Mouse (Mus musculus) liver, adult 2 months (tissue): ENCODE data around the gene Ppme1. TPM values are rescaled to one million over a fixed set of nuclear protein-coding genes. Genes with fewer than 3 reads are reported as not detected.

Experiments used
- DNase-seq: peaks from one replicate; pipeline ENCODE4 v3.0.0-alpha.2; 2011; ENCODE audit warnings: low read depth, low spot score; ENCODE audit errors: extremely low read depth
- H3K27ac ChIP-seq: fragments of 200-500 bp; replicated peaks from 2 replicates; pipeline ENCODE4 v1.5.1; 2012; ENCODE audit warnings: low read depth, mild to moderate bottlenecking, control low read depth, inconsistent platforms, low read length; ENCODE audit not compliant: insufficient read depth
- H3K27me3 ChIP-seq: fragments of 200-500 bp; 2 replicates; pipeline ENCODE4 v1.6.1; 2012; ENCODE audit warnings: mild to moderate bottlenecking, moderate library complexity, low read length, inconsistent platforms; ENCODE audit not compliant: control insufficient read depth, insufficient read depth
- H3K36me3 ChIP-seq: fragments of 200-500 bp; 2 replicates; pipeline ENCODE4 v1.6.1; 2012; ENCODE audit warnings: low read length, inconsistent platforms; ENCODE audit not compliant: control insufficient read depth, insufficient read depth
- H3K4me1 ChIP-seq: fragments of 200-500 bp; 2 replicates; pipeline ENCODE4 v1.6.1; 2011; ENCODE audit warnings: low read length; ENCODE audit not compliant: control insufficient read depth, insufficient read depth
- H3K4me3 ChIP-seq: fragments of 200-500 bp; 2 replicates; pipeline ENCODE4 v1.5.1; 2011; ENCODE audit warnings: low read depth, mild to moderate bottlenecking, control low read depth, low read length, moderate library complexity; ENCODE audit not compliant: insufficient read depth
- H3K79me2 ChIP-seq: fragments of 200-500 bp; 2 replicates; pipeline ENCODE4 v1.6.1; 2012; ENCODE audit warnings: inconsistent platforms, mild to moderate bottlenecking, low read length, moderate library complexity; ENCODE audit not compliant: control insufficient read depth, insufficient read depth
- H3K9ac ChIP-seq: fragments of 200-500 bp; 2 replicates; pipeline ENCODE4 v1.6.1; 2012; ENCODE audit warnings: low read depth, mild to moderate bottlenecking, control low read depth, inconsistent platforms, low read length
- CTCF ChIP-seq: fragments of 200-500 bp; IDR thresholded peaks from 2 replicates; pipeline ENCODE4 v1.5.1; 2011; ENCODE audit warnings: low read depth, low read length, control low read depth
- POLR2A ChIP-seq: fragments of 200-500 bp; IDR thresholded peaks from 2 replicates; pipeline ENCODE4 v1.6.1; 2011; ENCODE audit warnings: low read length, control low read depth; ENCODE audit not compliant: insufficient read depth; ENCODE audit errors: extremely low read depth
- WGBS: fragments of 180-500 bp; shearing (Covaris S2); methylation state at CpG from one replicate; pipeline ENCODE4 v1.1.7; 2018; 5-methylcytosine and 5-hydroxymethylcytosine counted together
- polyA plus RNA-seq: library from polyadenylated mRNA; depleted of rRNA; stranded (reverse); fragments of >200 nt; gene quantifications from 2 replicates; pipeline ENCODE4 v1.2.3, GENCODE M21; 2012
- total RNA-seq: library from RNA; depleted of rRNA; stranded (reverse); fragments of >200 nt; gene quantifications from 2 replicates; pipeline ENCODE4 v1.2.3, GENCODE M21; 2014

Gene Ppme1
- total and polyA plus RNA-seq, 2 experiments, result 9.8 to 59.1 TPM

DNA sequence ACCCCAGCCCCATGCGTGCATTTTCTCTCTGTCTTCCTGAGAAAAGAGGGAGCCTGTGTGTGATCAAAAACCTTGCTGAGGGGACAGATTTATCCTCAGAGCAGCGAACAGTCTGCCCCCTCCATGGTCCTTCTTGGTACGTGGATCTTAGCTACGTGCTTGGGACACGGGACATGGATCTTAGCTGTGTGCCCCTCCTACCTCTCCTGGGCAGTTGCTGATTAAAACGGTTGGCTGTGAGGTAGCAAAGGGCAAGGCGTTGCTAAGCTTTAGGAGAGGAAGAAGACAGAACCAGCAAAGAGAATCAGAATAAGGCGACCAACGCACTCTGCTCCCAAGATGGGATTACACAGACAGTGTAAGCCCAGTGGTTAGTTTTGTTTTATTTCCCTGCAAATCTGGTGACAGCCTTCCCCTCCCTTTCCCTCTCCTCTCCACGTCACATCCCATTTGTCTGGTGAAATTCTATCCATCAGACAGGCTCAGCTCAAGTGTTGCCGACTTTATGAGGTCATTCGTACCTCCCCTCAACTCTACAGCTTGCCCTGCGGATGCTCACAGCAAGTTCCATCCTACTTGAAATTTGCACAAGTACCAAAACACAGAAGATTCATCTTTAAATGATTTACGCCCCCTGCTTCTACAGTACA, 73.1 kb downstream of the Ppme1 start:
- TF ChIP-seq POLR2A (no peak), CTCF (no peak)

DNA sequence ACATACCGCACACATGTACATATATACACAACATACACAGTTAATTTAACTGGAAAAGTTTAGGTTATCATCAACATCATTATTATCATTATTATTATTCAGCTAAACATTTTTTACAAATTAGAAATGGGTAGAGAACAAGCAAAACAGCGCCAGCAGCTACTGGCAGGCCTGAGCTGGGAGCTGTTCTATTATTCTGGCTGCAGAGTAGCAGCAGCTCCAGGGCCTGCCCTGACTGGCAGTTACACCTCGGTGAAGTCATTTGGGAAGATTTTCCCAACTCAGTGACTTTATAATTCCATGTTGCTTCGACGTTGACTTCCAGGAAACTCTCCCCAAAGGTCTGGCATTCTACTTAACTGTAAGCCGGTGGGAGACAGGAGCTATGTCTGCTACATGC, 75.4 kb downstream of the Ppme1 start:
- no peak for TF ChIP-seq POLR2A
- no peak for DNase-seq
- no peaks in the 10 kb centered on the region for H3K36me3 ChIP-seq
- H3K4me3 ChIP-seq, result no peak overlapping the region
- 78% methylated on average over 6 of the region's 6 CpGs for WGBS
- no peaks in the 10 kb centered on the region for H3K4me1 ChIP-seq
- no peak overlapping the region for H3K9ac ChIP-seq
- no peaks in the 10 kb centered on the region for H3K27me3 ChIP-seq
- H3K79me2 ChIP-seq, result no peaks in the 10 kb centered on the region
- H3K27ac ChIP-seq, result no peak overlapping the region

More for the DNA sequence above, 73.1 kb downstream of the Ppme1 start:
- Histone ChIP-seq H3K4me3 (no peak overlapping the region), H3K27ac (no peak overlapping the region), H3K79me2 (no peaks in the 10 kb centered on the region), H3K36me3 (no peaks in the 10 kb centered on the region), H3K27me3 (no peaks in the 10 kb centered on the region), H3K4me1 (no peaks in the 10 kb centered on the region), H3K9ac (no peak overlapping the region)
- no peak for DNase-seq
- WGBS, result 85% methylated on average over 14 of the region's 14 CpGs

DNA sequence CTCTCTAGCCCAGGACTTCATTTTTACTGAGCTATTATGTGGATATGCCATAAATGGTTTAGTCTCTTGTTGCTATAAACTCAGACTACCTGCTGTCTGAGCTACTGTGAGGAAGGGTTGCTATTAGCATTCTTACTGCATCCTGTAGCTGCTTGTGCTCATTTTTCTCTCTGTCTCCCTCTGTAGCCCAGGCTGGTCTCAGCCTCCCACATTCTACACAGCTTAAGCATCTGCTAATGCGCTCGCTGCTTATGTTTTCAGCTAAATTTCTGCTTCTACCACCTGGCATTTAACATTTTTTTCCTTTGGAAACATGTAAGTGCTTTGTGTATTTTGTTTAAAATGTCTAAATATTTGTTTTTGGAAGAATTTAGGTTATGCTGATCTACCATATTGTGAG, 76.4 kb downstream of the Ppme1 start:
- TF ChIP-seq POLR2A (no peak), CTCF (no peak)
- H3K27ac ChIP-seq, result no peak overlapping the region
- H3K4me1 ChIP-seq, result no peaks in the 10 kb centered on the region
- WGBS, result 99% methylated on average over 2 of the region's 2 CpGs
- H3K27me3 ChIP-seq, result no peaks in the 10 kb centered on the region
- no peak for DNase-seq
- H3K4me3 ChIP-seq, result no peak overlapping the region
- no peak overlapping the region for H3K9ac ChIP-seq
- no peaks in the 10 kb centered on the region for H3K79me2 ChIP-seq
- no peaks in the 10 kb centered on the region for H3K36me3 ChIP-seq

- Histone ChIP-seq H3K4me1 (no peaks in the 10 kb centered on the region), H3K4me3 (no peak overlapping the region), H3K27me3 (no peaks in the 10 kb centered on the region), H3K27ac (no peak overlapping the region), H3K79me2 (no peaks in the 10 kb centered on the region), H3K9ac (no peak overlapping the region), H3K36me3 (no peaks in the 10 kb centered on the region)
- 78% methylated on average over 8 of the region's 8 CpGs for WGBS
- no peak for TF ChIP-seq POLR2A
- DNase-seq, result no peak
These were observed 78.6 kb downstream of the Ppme1 start for GRCm38 (mm10) chr7:100293546-100293945.

DNA sequence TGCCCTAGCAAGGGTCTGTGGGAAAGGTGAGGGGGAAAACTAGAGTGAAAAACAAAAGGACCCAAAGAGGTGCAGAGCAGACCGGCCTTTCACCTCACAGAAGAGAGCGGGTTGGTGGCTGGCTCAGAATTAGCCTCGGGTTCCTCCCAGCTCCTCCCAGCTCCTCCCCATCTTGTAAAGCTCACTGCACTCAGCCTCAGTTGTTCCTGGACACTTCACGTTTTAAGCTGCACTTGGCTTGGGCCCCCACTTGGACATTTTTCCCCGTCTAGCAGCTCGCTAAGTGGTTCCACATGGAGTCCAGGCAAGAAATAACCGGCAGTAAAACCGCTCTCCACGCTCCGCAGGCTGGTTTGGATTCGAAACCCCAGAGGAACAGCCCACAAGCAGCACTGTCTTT, 83.5 kb downstream of the Ppme1 start:
- WGBS, result 44% methylated on average over 11 of the region's 11 CpGs
- H3K4me1 ChIP-seq, result no peaks in the 10 kb centered on the region
- no peak for TF ChIP-seq CTCF
- no peak for TF ChIP-seq POLR2A
- no peak overlapping the region for H3K27ac ChIP-seq
- no peaks in the 10 kb centered on the region for H3K79me2 ChIP-seq
- no peaks in the 10 kb centered on the region for H3K36me3 ChIP-seq
- no peak for DNase-seq
- H3K27me3 ChIP-seq, result peaks cover 10% of the 10 kb centered on the region
- H3K4me3 ChIP-seq, result no peak overlapping the region
- no peak overlapping the region for H3K9ac ChIP-seq

GRCm38 (mm10) chr7:100287748-100288578, 84.1 kb downstream of the Ppme1 start:
- WGBS, result 11% methylated on average over 7 of the region's 7 CpGs
- no peak overlapping the region for H3K27ac ChIP-seq
- H3K27me3 ChIP-seq, result peaks cover 10% of the 10 kb centered on the region

More at GRCm38 (mm10) chr7:100287748-100288578, 84.1 kb downstream of the Ppme1 start:
- Histone ChIP-seq H3K36me3 (no peaks in the 10 kb centered on the region), H3K4me1 (no peaks in the 10 kb centered on the region), H3K4me3 (no peak overlapping the region), H3K9ac (no peak overlapping the region), H3K79me2 (no peaks in the 10 kb centered on the region)
- no peak for TF ChIP-seq CTCF
- DNase-seq, result peak; percentile 37
